Mouse (Mus musculus) spleen, postnatal 14 days (tissue): ENCODE measurements around the gene Npff.

Experiments
- DNase-seq, 2 experiments: peaks; one replicate each; pipeline ENCODE4 v3.0.0; 2021 to 2022; ENCODE audit warnings: low spot score in 2 of 2

Gene Npff

DNA sequence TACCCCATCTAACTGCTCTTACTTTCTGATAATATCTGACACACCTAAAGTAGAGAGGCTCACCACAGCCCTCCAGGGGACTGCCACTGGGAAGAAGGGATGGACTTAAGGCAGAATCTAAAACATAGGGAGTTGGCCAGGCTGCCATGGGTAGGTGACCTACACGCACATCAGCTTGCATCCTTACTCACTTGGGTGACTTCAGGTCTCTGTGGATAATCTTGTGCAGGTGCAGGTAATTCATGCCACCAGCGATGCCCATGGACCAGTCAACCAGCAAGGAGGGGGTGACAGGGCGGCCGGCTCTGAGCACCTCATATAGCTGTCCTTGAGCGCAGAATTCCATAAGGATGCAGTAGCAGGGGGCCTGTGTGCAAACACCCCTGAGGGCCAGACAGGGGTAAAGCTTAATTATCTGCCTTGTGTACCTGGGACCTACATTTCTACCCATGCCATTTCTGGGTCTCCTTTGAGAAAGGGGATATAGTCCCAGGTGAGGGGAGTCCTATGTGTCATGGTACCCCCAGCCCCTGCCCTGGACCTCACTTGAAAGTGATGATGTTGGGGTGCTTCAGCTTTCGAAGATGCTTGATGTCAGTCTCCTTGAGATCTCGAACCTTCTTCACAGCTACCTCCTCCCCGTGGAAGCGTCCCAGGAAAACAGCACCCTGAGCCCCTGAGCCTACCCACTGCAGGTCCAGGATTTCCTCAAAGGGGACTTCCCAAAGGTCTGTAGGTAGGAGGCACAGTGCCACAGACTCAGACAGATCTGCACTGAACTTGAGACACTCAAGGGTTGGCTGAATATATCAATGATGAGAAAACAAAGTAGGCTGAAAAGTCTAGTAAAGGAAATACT lies 20.6 kb downstream of the Npff start:
- no peak for DNase-seq

DNA sequence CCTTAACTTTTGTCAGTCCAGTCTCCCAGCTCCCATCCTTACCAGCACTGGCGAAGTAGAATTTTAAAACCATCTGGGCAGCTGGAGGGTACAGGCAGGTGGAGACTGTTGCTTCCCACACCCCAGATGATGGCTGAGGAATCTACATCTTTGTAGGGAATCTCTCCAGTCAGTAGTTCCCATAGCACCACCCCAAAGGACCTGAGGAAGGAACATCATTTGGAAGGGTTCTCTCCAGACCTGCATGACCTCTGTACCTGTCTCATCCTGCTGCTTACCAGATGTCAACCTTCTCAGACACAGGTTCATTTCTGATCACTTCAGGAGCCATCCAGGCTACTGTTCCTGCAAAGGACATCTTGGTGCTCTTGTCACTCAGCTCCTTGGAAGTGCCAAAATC lies 21.3 kb downstream of the Npff start, which contains the start of gene Gm10337:
Gm10337 (plus strand) TSS at position 276 of the 400 bp plus-strand sequence.
- DNase-seq: no peak

- DNase-seq: no peak
Measured at GRCm38 (mm10) chr15:102502254-102502840, 22.4 kb downstream of the Npff start.

- DNase-seq: no peak
Measured at GRCm38 (mm10) chr15:102501084-102501814, 23.5 kb downstream of the Npff start.

- DNase-seq: no peak
Measured at GRCm38 (mm10) chr15:102500479-102500878, 24.3 kb downstream of the Npff start.

GRCm38 (mm10) chr15:102499851-102500250 lies 24.9 kb downstream of the Npff start:
- DNase-seq: no peak

- no peak for DNase-seq
Measured at GRCm38 (mm10) chr15:102499370-102499769, 25.4 kb downstream of the Npff start.

GRCm38 (mm10) chr15:102498322-102498721 lies 26.4 kb downstream of the Npff start:
- DNase-seq: no peak

GRCm38 (mm10) chr15:102487664-102488063 lies 37.1 kb downstream of the Npff start:
- no peak for DNase-seq

GRCm38 (mm10) chr15:102485853-102486252 lies 38.9 kb downstream of the Npff start:
- DNase-seq: no peak

- no peak for DNase-seq
Measured at GRCm38 (mm10) chr15:102483136-102483535, 41.6 kb downstream of the Npff start.

GRCm38 (mm10) chr15:102474520-102474919 lies 50.2 kb downstream of the Npff start:
- DNase-seq: no peak
